Comparison of ENCODE assay signal across 11 mouse cellular contexts in the genomic region with DNA sequence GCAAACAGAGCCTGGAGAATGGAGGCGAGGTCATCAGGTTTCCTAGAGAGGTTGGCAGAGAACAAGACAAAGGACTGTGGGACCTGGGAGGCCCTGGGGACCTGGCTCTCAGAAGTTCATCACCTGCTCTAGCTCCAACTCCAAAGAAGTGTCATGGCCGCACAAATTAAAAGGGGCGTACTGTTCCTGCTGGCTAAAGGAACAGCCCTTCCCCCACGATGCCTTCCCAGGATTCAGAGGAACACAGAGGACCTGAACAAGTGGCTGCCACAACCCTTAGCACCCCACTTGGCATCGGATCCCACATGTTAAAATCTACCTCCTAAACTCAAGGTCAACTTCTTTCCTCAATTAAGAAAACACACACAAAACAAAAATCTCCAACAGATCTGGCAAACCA. TPM values are rescaled to one million over a fixed set of nuclear protein-coding genes. Genes with fewer than 3 reads are reported as not detected.
DNase-seq lines count a peak whose midpoint lies in the region; ATAC-seq lines count a peak whose summit lies in the region.
"Had no signal": no experiment of that assay in that cellular context is flagged by ENCODE, and none has a peak within 500 bp of the region (broad histone marks: within the 10 kb centered on the region; RNA-seq: fewer than 3 reads in every experiment).

No protein-coding gene starts in this region.

- DNase-seq in lung, postnatal 4 days = no peak
- DNase-seq in frontal cortex, postnatal 10 days (ENCODE audit: low spot score in 2 of 2) = no peak
- no peak for DNase-seq in cerebellum, postnatal 36 days
- DNase-seq in gastrocnemius, postnatal 10 days = no peak
- DNase-seq: kidney, adult 11 months; right cerebral cortex, postnatal 4 days had no signal

- no peaks in the 10 kb centered on the region for H3K27me3 ChIP-seq in lung, embryonic 15.5 days
- H3K27me3 ChIP-seq in forebrain, embryonic 12.5 days = no peaks in the 10 kb centered on the region
- H3K27me3 ChIP-seq in limb, embryonic 12.5 days = no peaks in the 10 kb centered on the region
- H3K27me3 ChIP-seq in stomach, embryonic 15.5 days (replicated peaks) = no peaks in the 10 kb centered on the region

- no peaks in the 10 kb centered on the region for H3K36me3 ChIP-seq in lung, embryonic 15.5 days
- no peaks in the 10 kb centered on the region for H3K36me3 ChIP-seq in forebrain, embryonic 12.5 days (replicated peaks)
- no peaks in the 10 kb centered on the region for H3K36me3 ChIP-seq in limb, embryonic 12.5 days
- no peaks in the 10 kb centered on the region for H3K36me3 ChIP-seq in stomach, embryonic 15.5 days

- H3K4me2 ChIP-seq in lung, embryonic 15.5 days = peak overlapping the region; percentile 93; the same call in 1 of the 2 replicates
- H3K4me2 ChIP-seq in forebrain, embryonic 12.5 days = peak overlapping the region; percentile 81; the same call in 1 of the 2 replicates
- peak overlapping the region; percentile 90; the same call in 1 of the 2 replicates for H3K4me2 ChIP-seq in limb, embryonic 12.5 days
- peak overlapping the region; percentile 90 for H3K4me2 ChIP-seq in stomach, embryonic 15.5 days

- WGBS in lung, embryonic 15.5 days = 47% methylated on average over 5 of the region's 5 CpGs
- 78% methylated on average over 5 of the region's 5 CpGs for WGBS in forebrain, embryonic 12.5 days
- 83% methylated on average over 5 of the region's 5 CpGs for WGBS in limb, embryonic 12.5 days
- 78% methylated on average over 5 of the region's 5 CpGs for WGBS in stomach, embryonic 15.5 days

- H3K4me3 ChIP-seq in lung, embryonic 15.5 days = 0 out of 2 replicates have a peak overlapping the region, but pooled peaks have one; percentile 1
- peak overlapping the region; percentile 55; the same call in 1 of the 2 replicates for H3K4me3 ChIP-seq in forebrain, embryonic 12.5 days (replicated peaks)
- no peak overlapping the region for H3K4me3 ChIP-seq in limb, embryonic 12.5 days (replicated peaks)
- peak overlapping the region; percentile 52; the same call in 1 of the 2 replicates for H3K4me3 ChIP-seq in stomach, embryonic 15.5 days (replicated peaks)
- H3K4me3 ChIP-seq: erythroblast, embryonic 14.5 days had no signal

- H3K4me1 ChIP-seq in lung, embryonic 15.5 days = peaks cover 47% of the 10 kb centered on the region
- peaks cover 47% of the 10 kb centered on the region for H3K4me1 ChIP-seq in forebrain, embryonic 12.5 days
- peaks cover 42% of the 10 kb centered on the region for H3K4me1 ChIP-seq in limb, embryonic 12.5 days (replicated peaks)
- H3K4me1 ChIP-seq in stomach, embryonic 15.5 days = peaks cover 32% of the 10 kb centered on the region

- peak overlapping the region; percentile 8; the same call in 1 of the 2 replicates for H3K27ac ChIP-seq in lung, embryonic 15.5 days
- H3K27ac ChIP-seq in forebrain, embryonic 12.5 days = no peak overlapping the region
- 0 out of 2 replicates have a peak overlapping the region, but pooled peaks have one; percentile 41 for H3K27ac ChIP-seq in limb, embryonic 12.5 days
- peak overlapping the region; percentile 60 for H3K27ac ChIP-seq in stomach, embryonic 15.5 days

- H3K9me3 ChIP-seq in lung, embryonic 15.5 days = no peaks in the 10 kb centered on the region
- H3K9me3 ChIP-seq in forebrain, embryonic 12.5 days = no peaks in the 10 kb centered on the region
- H3K9me3 ChIP-seq in limb, embryonic 12.5 days = no peaks in the 10 kb centered on the region
- no peaks in the 10 kb centered on the region for H3K9me3 ChIP-seq in stomach, embryonic 15.5 days

- no peak for ATAC-seq in lung, embryonic 15.5 days (ENCODE audit: borderline replicate concordance, extremely low read depth, low FRiP score, low TSS enrichment)
- no peak for ATAC-seq in forebrain, embryonic 12.5 days (ENCODE audit: low FRiP score)
- no peak for ATAC-seq in limb, embryonic 12.5 days (ENCODE audit: insufficient number of reproducible peaks, insufficient read depth, low FRiP score, low TSS enrichment, low read depth)
- ATAC-seq in stomach, embryonic 15.5 days (ENCODE audit: insufficient read depth, low FRiP score, low read depth) = no peak

- H3K9ac ChIP-seq in lung, embryonic 15.5 days = no peak overlapping the region
- H3K9ac ChIP-seq in forebrain, embryonic 12.5 days = no peak overlapping the region
- H3K9ac ChIP-seq in limb, embryonic 12.5 days (replicated peaks) = 0 out of 2 replicates have a peak overlapping the region, but pooled peaks have one; percentile 8
- H3K9ac ChIP-seq in stomach, embryonic 15.5 days = no peak overlapping the region

RNA-seq across cellular contexts. Expression of a gene that starts 39.2 kb away (rescaled TPM):
- polyA plus RNA-seq in lung, embryonic 15.5 days (2015; fragmentation: Nextera tagmentation; extraction: Ambion mirVana) = 10.8 and 11.0 TPM in 2 replicates
- 12.8 and 13.3 TPM in 2 replicates for polyA plus RNA-seq in forebrain, embryonic 12.5 days (2016; fragmentation: Nextera tagmentation; extraction: Ambion mirVana)
- 15.1 and 18.8 TPM in 2 replicates for polyA plus RNA-seq in limb, embryonic 12.5 days (2016; fragmentation: Nextera tagmentation; extraction: Ambion mirVana)
- polyA plus RNA-seq in stomach, embryonic 15.5 days (2015; fragmentation: Nextera tagmentation; extraction: Ambion mirVana) = 10.6 and 12.1 TPM in 2 replicates
- total RNA-seq in gastrocnemius, postnatal 10 days (2021) = 10 to 100 TPM; 11.0 to 15.8 TPM

RNA-seq across cellular contexts. Expression of a gene that starts 39.5 kb away (rescaled TPM):
- polyA plus RNA-seq in lung, embryonic 15.5 days (2015; fragmentation: Nextera tagmentation; extraction: Ambion mirVana) = 50.1 and 52.0 TPM in 2 replicates
- polyA plus RNA-seq in forebrain, embryonic 12.5 days (2016; fragmentation: Nextera tagmentation; extraction: Ambion mirVana) = 79.4 and 79.8 TPM in 2 replicates
- polyA plus RNA-seq in limb, embryonic 12.5 days (2016; fragmentation: Nextera tagmentation; extraction: Ambion mirVana) = 58.5 and 62.3 TPM in 2 replicates
- 70.5 and 75.9 TPM in 2 replicates for polyA plus RNA-seq in stomach, embryonic 15.5 days (2015; fragmentation: Nextera tagmentation; extraction: Ambion mirVana)
- total RNA-seq in gastrocnemius, postnatal 10 days (2021) = 10 to 100 TPM; 18.0 to 20.6 TPM
